Mouse (Mus musculus) cerebellum, adult 2 months (tissue): ENCODE measurements around the gene Metap2.

Source experiments
- CTCF ChIP-seq: fragments of 200-500 bp; IDR thresholded peaks from 2 replicates; pipeline ENCODE4 v1.5.1; 2011; ENCODE audit warnings: low read depth, mild to moderate bottlenecking, control low read depth, low read length, moderate library complexity, borderline replicate concordance; ENCODE audit not compliant: insufficient read depth
- POLR2A ChIP-seq: fragments of 200-500 bp; IDR thresholded peaks from 2 replicates; pipeline ENCODE4 v1.6.1; 2011; ENCODE audit warnings: low read length, control low read depth, borderline replicate concordance; ENCODE audit not compliant: insufficient read depth

DNA sequence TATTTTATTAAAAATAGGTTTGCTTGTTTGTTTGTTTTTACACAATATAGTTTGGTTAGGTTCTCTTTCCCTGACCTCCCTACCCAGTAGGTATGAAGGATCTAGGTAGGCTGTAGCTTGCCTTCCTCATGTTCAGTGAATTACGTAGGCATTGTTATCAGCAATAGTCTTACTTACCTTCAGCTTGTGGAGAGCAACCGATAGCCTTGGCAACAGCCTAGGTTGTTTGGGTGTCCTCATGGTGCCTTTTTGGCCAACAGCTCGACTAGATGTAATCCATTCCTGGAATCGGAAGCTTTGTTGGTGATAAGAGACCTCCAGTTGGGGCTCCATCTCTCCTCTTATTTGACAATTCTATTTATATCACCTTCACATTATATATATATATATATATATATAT lies 24.3 kb upstream of the Metap2 start:
- no peak for TF ChIP-seq CTCF
- no peak for TF ChIP-seq POLR2A
